Mouse (Mus musculus) 3134 (cell line): ENCODE results near the gene Pold4.

ENCODE experiments used
- DNase-seq: peaks from one replicate; pipeline ENCODE4 v3.0.0-alpha.2; 2011; ENCODE audit warnings: low spot score; ENCODE audit not compliant: insufficient read length; ENCODE audit errors: extremely low read depth

Gene Pold4

GRCm38 (mm10) chr19:4203604-4204326 is 27.9 kb upstream of the Pold4 start:
- DNase-seq, result no peak

GRCm38 (mm10) chr19:4204889-4205288 is 26.8 kb upstream of the Pold4 start:
- DNase-seq, result no peak

GRCm38 (mm10) chr19:4206971-4207370 is 24.7 kb upstream of the Pold4 start:
- DNase-seq, result peak; percentile 54

- DNase-seq, result no peak
Observed at GRCm38 (mm10) chr19:4208563-4208962, 23.1 kb upstream of the Pold4 start.

- DNase-seq, result no peak
Observed at GRCm38 (mm10) chr19:4211891-4212588, 19.7 kb upstream of the Pold4 start.

GRCm38 (mm10) chr19:4213524-4213974 is 18.1 kb upstream of the Pold4 start:
- peak; percentile 89 for DNase-seq

GRCm38 (mm10) chr19:4214071-4214770 is 17.5 kb upstream of the Pold4 start, which contains the start of the genes Clcf1 and AC109138.7:
TSS of gene Clcf1 (plus strand) at chr19:4214238.
TSS of gene AC109138.7 (plus strand) at chr19:4214357.
- peak; percentile 86 for DNase-seq

GRCm38 (mm10) chr19:4214771-4215450 is 16.8 kb upstream of the Pold4 start:
- peak; percentile 54 for DNase-seq

- no peak for DNase-seq
Observed at GRCm38 (mm10) chr19:4215451-4215840, 16.3 kb upstream of the Pold4 start.

GRCm38 (mm10) chr19:4216041-4216685 is 15.5 kb upstream of the Pold4 start:
- peak; percentile 60 for DNase-seq

- DNase-seq, result no peak
Observed at GRCm38 (mm10) chr19:4217140-4217539, 14.6 kb upstream of the Pold4 start.

- DNase-seq, result no peak
Observed at GRCm38 (mm10) chr19:4217855-4218254, 13.8 kb upstream of the Pold4 start.

GRCm38 (mm10) chr19:4218293-4218692 is 13.4 kb upstream of the Pold4 start:
- DNase-seq, result no peak

GRCm38 (mm10) chr19:4218784-4219183 is 12.9 kb upstream of the Pold4 start:
- no peak for DNase-seq

- DNase-seq, result no peak
Observed at GRCm38 (mm10) chr19:4219943-4220342, 11.8 kb upstream of the Pold4 start.

- peak; percentile 30 for DNase-seq
Observed at GRCm38 (mm10) chr19:4220416-4220815, 11.3 kb upstream of the Pold4 start.

- DNase-seq, result no peak
Observed at GRCm38 (mm10) chr19:4220957-4221743, 10.5 kb upstream of the Pold4 start.

- DNase-seq, result no peak
Observed at GRCm38 (mm10) chr19:4222165-4222564, 9.5 kb upstream of the Pold4 start.

GRCm38 (mm10) chr19:4226779-4227178 is 4.9 kb upstream of the Pold4 start:
- DNase-seq, result no peak

GRCm38 (mm10) chr19:4227446-4227845 is 4.3 kb upstream of the Pold4 start:
- no peak for DNase-seq
